Mouse (Mus musculus) forebrain, embryonic 13.5 days (tissue): Measurements from ENCODE around the gene Olfr56. TPM values are rescaled to one million over a fixed set of nuclear protein-coding genes. Genes with fewer than 3 reads are reported as not detected.

Source experiments
- ATAC-seq: fragments of 200-750 bp; cut with Nextera tagmentation; 2 replicates; pipeline ENCODE4 v1.8.0; 2017
- H3K27ac ChIP-seq: fragments of 300-500 bp; sonication (generic); 2 replicates; pipeline ENCODE4 v1.5.1; 2015; ENCODE audit warnings: inconsistent platforms, mild to moderate bottlenecking, moderate library complexity
- H3K27me3 ChIP-seq: fragments of 300-500 bp; sonication (generic); 2 replicates; pipeline ENCODE4 v1.6.1; 2015; ENCODE audit warnings: mild to moderate bottlenecking, inconsistent platforms
- H3K36me3 ChIP-seq: fragments of 300-500 bp; sonication (generic); 2 replicates; pipeline ENCODE4 v1.6.1; 2015; ENCODE audit warnings: mild to moderate bottlenecking, inconsistent platforms; ENCODE audit not compliant: poor library complexity, severe bottlenecking
- H3K4me1 ChIP-seq: fragments of 300-500 bp; sonication (generic); 2 replicates; pipeline ENCODE4 v1.6.1; 2015; ENCODE audit warnings: inconsistent platforms
- H3K4me2 ChIP-seq: fragments of 300-500 bp; sonication (generic); 2 replicates; pipeline ENCODE4 v1.6.1; 2015; ENCODE audit warnings: inconsistent platforms, mild to moderate bottlenecking, moderate library complexity
- H3K4me3 ChIP-seq: fragments of 300-500 bp; sonication (generic); 2 replicates; pipeline ENCODE4 v1.5.1; 2015; ENCODE audit warnings: mild to moderate bottlenecking, inconsistent platforms
- H3K9ac ChIP-seq: fragments of 300-500 bp; sonication (generic); 2 replicates; pipeline ENCODE4 v1.6.1; 2015; ENCODE audit warnings: mild to moderate bottlenecking, inconsistent platforms
- H3K9me3 ChIP-seq: fragments of 300-500 bp; sonication (generic); replicated peaks from 2 replicates; pipeline ENCODE4 v1.6.1; 2016; ENCODE audit warnings: inconsistent platforms
- WGBS: fragments of 180-500 bp; shearing (Covaris S2); methylation state at CpG from one replicate; pipeline ENCODE4 v1.1.7; 2015; 5-methylcytosine and 5-hydroxymethylcytosine counted together
- polyA plus RNA-seq: library from polyadenylated mRNA; unstranded; fragments of >200 nt; fragmentation: Nextera tagmentation; extraction: Ambion mirVana; gene quantifications from 2 replicates; pipeline ENCODE4 v1.2.1, GENCODE M21; 2015

Olfr56 gene
- polyA plus RNA-seq, 1 experiment from 2014 or later, result not detected

DNA sequence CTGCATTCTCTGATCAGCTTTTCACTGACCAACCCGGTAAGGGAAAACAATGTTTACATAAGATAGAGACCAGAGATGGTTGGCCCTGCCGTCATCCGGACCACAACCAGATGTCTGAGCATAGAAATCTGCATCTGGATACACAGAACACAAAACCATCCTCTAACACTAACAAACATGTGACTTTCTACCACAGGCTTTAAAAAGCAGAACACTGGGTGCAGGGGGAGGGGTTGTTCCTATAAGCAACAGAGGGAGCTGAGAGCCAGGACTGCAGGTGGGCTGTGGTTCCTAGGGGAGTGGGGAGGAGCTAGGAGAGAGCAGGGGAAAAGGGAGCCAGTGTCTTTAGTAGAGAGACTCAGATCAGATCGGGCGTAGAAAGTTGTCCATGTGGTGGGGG, 122.8 kb downstream of the Olfr56 start:
- Histone ChIP-seq H3K4me3 (no peak overlapping the region), H3K27me3 (no peaks in the 10 kb centered on the region), H3K4me2 (no peak overlapping the region), H3K36me3 (no peaks in the 10 kb centered on the region), H3K4me1 (no peaks in the 10 kb centered on the region), H3K9ac (no peak overlapping the region), H3K27ac (no peak overlapping the region), H3K9me3 (no peaks in the 10 kb centered on the region)
- ATAC-seq, result no peak
- 63% methylated on average over 5 of the region's 5 CpGs for WGBS

GRCm38 (mm10) chr11:49103047-49103693, 124.5 kb downstream of the Olfr56 start:
- Histone ChIP-seq H3K27ac (no peak overlapping the region), H3K36me3 (no peaks in the 10 kb centered on the region), H3K9ac (no peak overlapping the region), H3K9me3 (no peaks in the 10 kb centered on the region), H3K4me2 (no peak overlapping the region; the same call in 1 of the 2 replicates), H3K4me1 (no peaks in the 10 kb centered on the region), H3K4me3 (no peak overlapping the region), H3K27me3 (no peaks in the 10 kb centered on the region)
- WGBS, result 18% methylated on average over 8 of the region's 8 CpGs
- peak; percentile 87 for ATAC-seq

GRCm38 (mm10) chr11:49105752-49106151, 127.1 kb downstream of the Olfr56 start:
- H3K27me3 ChIP-seq, result no peaks in the 10 kb centered on the region
- no peaks in the 10 kb centered on the region for H3K36me3 ChIP-seq
- no peak for ATAC-seq
- 81% methylated on average over 1 of the region's 1 CpGs for WGBS
- no peaks in the 10 kb centered on the region for H3K9me3 ChIP-seq
- H3K4me3 ChIP-seq, result no peak overlapping the region
- no peaks in the 10 kb centered on the region for H3K4me1 ChIP-seq
- no peak overlapping the region for H3K27ac ChIP-seq
- no peak overlapping the region for H3K9ac ChIP-seq
- H3K4me2 ChIP-seq, result no peak overlapping the region

DNA sequence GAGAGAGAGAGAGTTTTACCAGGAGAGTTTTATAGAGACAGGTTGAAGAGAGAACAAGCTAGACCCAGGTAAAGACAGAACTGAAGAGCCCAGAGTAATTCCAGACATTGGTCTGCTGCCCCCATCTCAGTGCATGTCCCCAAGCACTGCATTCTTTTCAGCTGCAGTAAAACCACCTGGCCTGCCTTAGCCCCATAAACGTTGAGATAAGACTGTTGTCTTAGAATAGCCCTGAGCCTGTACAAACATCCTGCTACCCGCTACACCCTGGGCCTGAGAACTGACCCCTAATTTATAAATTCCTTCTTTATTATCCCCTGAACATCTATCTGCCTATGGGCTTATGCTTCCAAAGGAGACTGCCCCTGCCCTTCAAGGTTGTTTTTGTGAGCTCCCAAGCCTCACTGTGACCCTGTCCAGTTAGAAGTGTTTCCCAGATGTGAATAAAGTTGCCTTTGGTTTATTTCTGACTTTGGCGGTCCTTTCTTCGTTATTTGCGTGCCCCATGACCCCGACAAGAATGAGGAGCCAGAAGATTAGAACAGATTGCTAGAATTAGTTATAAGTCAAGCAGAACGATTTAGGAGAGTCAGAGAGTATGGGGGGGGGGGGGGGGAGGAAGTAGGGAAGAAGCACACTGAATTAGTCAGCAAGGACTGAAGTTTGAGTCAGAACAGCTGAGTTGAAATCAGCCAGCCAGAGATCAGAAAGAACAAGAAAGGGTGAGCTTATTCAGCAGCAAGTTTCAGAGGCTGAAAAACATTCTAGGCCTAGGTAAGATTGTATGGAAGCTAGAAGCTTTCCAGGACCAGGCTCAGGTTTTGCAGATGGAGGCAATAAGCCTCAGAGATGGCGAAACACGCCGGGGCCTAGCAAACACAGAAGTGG, 129.2 kb downstream of the Olfr56 start:
- no peak overlapping the region for H3K27ac ChIP-seq
- no peak overlapping the region for H3K4me2 ChIP-seq
- H3K27me3 ChIP-seq, result no peaks in the 10 kb centered on the region
- no peak overlapping the region for H3K9ac ChIP-seq
- H3K4me1 ChIP-seq, result no peaks in the 10 kb centered on the region
- no peak for ATAC-seq
- WGBS, result 70% methylated on average over 10 of the region's 10 CpGs
- H3K9me3 ChIP-seq, result no peaks in the 10 kb centered on the region
- no peak overlapping the region for H3K4me3 ChIP-seq
- H3K36me3 ChIP-seq, result no peaks in the 10 kb centered on the region

DNA sequence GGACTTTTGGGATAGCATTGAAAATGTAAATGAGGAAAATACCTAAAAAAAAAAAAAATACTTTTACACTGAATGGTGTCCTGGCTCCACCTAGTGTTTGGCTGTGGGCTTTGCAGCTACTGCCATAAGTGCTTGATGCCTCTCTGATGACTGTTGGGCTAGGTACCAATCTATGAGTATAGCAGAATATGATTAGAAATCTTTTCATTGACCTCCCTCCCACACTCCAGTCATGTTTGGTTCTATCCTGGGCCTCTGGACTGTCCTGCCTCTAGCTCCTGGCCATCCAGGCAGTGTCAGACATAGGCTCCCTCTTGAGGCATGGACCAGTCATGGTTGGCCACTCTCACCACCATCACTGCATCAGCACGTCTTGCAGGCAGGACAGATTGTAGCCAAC, 130.1 kb downstream of the Olfr56 start:
- no peak for ATAC-seq
- Histone ChIP-seq H3K9ac (no peak overlapping the region), H3K27me3 (no peaks in the 10 kb centered on the region), H3K4me2 (no peak overlapping the region), H3K4me1 (no peaks in the 10 kb centered on the region), H3K9me3 (no peaks in the 10 kb centered on the region), H3K36me3 (no peaks in the 10 kb centered on the region), H3K4me3 (no peak overlapping the region), H3K27ac (no peak overlapping the region)
- WGBS, result 31% methylated on average over 1 of the region's 1 CpGs

DNA sequence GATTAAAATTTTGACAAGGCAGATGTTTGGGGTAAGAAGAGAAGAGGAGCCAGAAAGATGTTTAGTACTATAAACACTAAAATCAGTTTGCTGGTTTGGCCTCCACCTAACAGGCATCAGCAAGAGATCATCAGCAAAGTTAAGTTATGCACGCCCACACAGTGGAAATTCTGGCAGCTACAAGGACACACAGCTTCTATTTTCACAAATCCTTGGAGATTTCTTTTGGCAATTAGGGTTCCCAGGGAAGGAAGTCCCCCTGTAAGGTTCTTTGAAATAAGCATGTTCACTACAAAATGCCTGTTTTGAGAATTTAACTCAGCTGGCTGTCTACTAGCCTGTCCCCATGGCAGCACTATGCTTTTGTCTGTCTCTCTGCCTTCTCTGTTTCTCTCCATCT, 132.3 kb downstream of the Olfr56 start:
- 72% methylated on average over 1 of the region's 1 CpGs for WGBS
- Histone ChIP-seq H3K36me3 (no peaks in the 10 kb centered on the region), H3K27ac (no peak overlapping the region), H3K9me3 (no peaks in the 10 kb centered on the region), H3K4me2 (no peak overlapping the region), H3K4me1 (no peaks in the 10 kb centered on the region), H3K27me3 (no peaks in the 10 kb centered on the region), H3K9ac (no peak overlapping the region), H3K4me3 (no peak overlapping the region)
- no peak for ATAC-seq

DNA sequence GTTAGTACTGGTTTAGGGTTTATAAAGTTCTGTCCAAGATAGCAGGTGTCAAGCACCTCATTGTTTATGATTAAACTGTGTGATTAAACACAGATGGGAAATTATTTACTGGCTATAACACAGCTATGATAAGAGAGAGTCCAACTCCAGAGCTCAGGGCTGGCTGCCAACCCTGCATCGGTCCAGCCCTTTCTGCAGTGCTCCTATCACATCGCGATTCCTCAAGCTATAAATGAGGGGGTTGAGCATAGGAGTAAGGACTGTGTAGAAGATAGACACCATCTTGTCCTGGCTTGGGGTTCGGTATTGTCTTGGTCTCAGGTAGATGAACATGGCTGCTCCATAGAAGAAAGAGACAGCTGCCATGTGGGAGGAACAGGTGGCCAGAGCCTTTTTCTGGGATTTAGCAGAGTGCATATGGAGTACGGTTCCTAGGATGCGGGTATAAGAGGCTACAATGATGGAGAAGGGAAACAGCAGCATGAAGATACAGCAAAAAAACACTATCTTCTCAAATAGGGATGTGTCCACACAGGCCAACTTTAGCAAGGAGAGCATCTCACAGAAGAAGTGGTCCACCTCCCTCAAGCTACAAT, 134.0 kb downstream of the Olfr56 start:
- Histone ChIP-seq H3K4me1 (no peaks in the 10 kb centered on the region), H3K27ac (no peak overlapping the region), H3K9ac (no peak overlapping the region), H3K4me2 (no peak overlapping the region), H3K4me3 (no peak overlapping the region), H3K9me3 (no peaks in the 10 kb centered on the region), H3K27me3 (no peaks in the 10 kb centered on the region), H3K36me3 (no peaks in the 10 kb centered on the region)
- ATAC-seq, result no peak
- 88% methylated on average over 6 of the region's 6 CpGs for WGBS

DNA sequence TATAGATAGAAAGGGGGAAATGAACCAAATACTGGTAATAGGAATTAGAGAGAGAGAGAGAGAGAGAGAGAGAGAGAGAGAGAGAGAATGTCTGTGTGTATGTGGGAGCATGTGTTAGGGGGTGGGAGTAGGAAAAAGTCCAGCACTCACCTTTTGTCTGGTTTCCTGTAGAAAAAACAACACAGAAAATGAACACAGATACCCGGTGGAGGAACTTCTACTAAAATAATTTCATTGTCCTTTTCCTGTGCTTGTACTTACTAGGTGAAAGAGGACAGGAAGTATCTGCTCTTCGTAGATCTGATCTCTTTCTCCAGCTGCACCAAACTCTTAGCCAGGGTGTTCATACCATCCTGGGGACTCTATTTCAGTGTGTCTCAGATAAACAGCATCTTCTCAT, 135.5 kb downstream of the Olfr56 start:
- WGBS, result 71% methylated on average over 2 of the region's 2 CpGs
- no peak overlapping the region for H3K4me3 ChIP-seq

GRCm38 (mm10) chr11:49114774-49115173, 136.1 kb downstream of the Olfr56 start, which contains the start of gene Olfr1396:
Gene Olfr1396, minus strand, starts transcription at chr11:49114874.
- no peak for ATAC-seq
- no peaks in the 10 kb centered on the region for H3K36me3 ChIP-seq
- H3K9me3 ChIP-seq, result no peaks in the 10 kb centered on the region
- no peak within 1 kb of the TSS for H3K4me2 ChIP-seq
- no peak within 1 kb of the TSS for H3K4me3 ChIP-seq
- no peak within 1 kb of the TSS for H3K9ac ChIP-seq
- no peaks in the 10 kb centered on the region for H3K4me1 ChIP-seq
- no peaks in the 10 kb centered on the region for H3K27me3 ChIP-seq
- H3K27ac ChIP-seq, result no peak within 1 kb of the TSS

More for the DNA sequence above, 135.5 kb downstream of the Olfr56 start:
- Histone ChIP-seq H3K27ac (no peak overlapping the region), H3K9ac (no peak overlapping the region), H3K9me3 (no peaks in the 10 kb centered on the region), H3K4me1 (no peaks in the 10 kb centered on the region), H3K27me3 (no peaks in the 10 kb centered on the region), H3K4me2 (no peak overlapping the region), H3K36me3 (no peaks in the 10 kb centered on the region)
- no peak for ATAC-seq

DNA sequence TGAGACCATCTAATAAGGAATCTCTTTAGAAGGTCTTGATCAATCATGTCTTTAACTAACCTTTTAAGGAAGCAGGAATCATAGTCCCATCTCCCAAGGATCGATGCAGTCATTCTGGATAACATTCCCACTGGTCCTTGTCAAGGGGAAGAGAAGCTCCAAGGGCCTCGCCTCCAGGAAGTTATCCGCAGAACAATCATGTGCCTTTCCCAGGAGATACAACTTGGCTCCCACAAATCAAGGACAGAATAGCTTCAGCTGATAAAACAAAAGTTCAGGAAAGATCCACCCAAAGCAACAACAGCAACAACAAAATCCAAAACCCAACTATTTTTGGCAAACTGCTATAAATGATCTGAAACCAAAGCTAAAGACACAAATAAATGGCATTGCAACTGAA, 140.9 kb downstream of the Olfr56 start:
- H3K4me3 ChIP-seq, result no peak overlapping the region
- H3K4me2 ChIP-seq, result no peak overlapping the region
- H3K36me3 ChIP-seq, result no peaks in the 10 kb centered on the region
- H3K27ac ChIP-seq, result no peak overlapping the region
- no peaks in the 10 kb centered on the region for H3K9me3 ChIP-seq
- no peak overlapping the region for H3K9ac ChIP-seq
- 85% methylated on average over 3 of the region's 3 CpGs for WGBS
- H3K27me3 ChIP-seq, result no peaks in the 10 kb centered on the region
- H3K4me1 ChIP-seq, result no peaks in the 10 kb centered on the region
- ATAC-seq, result no peak

DNA sequence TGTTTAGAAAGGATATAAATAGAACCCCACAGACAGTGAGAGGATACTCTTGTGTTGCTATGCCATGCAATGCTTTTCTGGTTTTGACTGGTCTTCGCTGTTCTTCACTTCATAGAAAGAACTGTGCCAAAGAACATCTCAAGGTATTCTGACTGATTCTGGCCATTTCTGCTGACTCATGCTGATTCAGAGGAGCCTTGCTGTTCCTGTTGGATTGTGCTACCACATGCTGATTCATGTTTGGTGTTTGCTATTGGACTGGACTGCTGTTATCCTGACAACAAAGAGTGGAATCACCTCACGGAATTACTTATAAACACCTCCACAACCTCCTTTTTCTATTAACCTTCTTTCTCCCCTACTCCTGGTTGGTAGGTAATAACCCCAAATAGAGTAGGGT, 145.5 kb downstream of the Olfr56 start:
- no peaks in the 10 kb centered on the region for H3K4me1 ChIP-seq
- no peak overlapping the region for H3K4me2 ChIP-seq
- WGBS, result 94% methylated on average over 2 of the region's 2 CpGs
- H3K9me3 ChIP-seq, result no peaks in the 10 kb centered on the region
- ATAC-seq, result no peak
- no peak overlapping the region for H3K4me3 ChIP-seq
- H3K36me3 ChIP-seq, result no peaks in the 10 kb centered on the region
- H3K27ac ChIP-seq, result no peak overlapping the region
- no peaks in the 10 kb centered on the region for H3K27me3 ChIP-seq
- no peak overlapping the region for H3K9ac ChIP-seq

DNA sequence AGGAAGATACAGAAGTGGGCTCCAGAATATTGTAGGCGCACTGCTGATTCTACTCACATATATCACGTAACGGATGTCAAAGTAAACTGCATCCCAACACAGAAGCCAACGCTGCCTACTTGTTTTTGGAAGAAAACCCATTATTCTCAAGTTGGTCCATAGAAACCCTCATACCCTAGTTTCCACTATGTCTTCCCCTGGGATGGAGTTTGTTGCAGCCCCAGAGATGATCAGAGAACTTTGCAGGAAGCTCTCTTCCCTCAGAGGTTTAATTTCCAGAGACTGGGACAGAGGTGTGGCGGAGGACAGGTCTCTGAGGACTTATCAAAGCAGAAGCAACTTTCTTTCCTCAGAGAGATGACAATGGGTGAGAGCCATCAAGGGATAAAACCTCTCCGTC, 163.3 kb downstream of the Olfr56 start, which contains the start of gene Olfr1395:
Olfr1395 (plus strand) TSS at position 301 of the 400 bp plus-strand sequence.
- WGBS, result 89% methylated on average over 6 of the region's 6 CpGs
- no peak for ATAC-seq
- Histone ChIP-seq H3K9ac (no peak within 1 kb of the TSS), H3K27ac (no peak within 1 kb of the TSS), H3K9me3 (no peaks in the 10 kb centered on the region), H3K4me1 (no peaks in the 10 kb centered on the region), H3K4me2 (no peak within 1 kb of the TSS), H3K4me3 (no peak within 1 kb of the TSS), H3K27me3 (no peaks in the 10 kb centered on the region), H3K36me3 (no peaks in the 10 kb centered on the region)
